Mouse (Mus musculus) left cerebral cortex, postnatal 25 days (tissue): ENCODE measurements around the gene Magea10. TPM values are rescaled to one million over a fixed set of nuclear protein-coding genes. Genes with fewer than 3 reads are reported as not detected.

Source experiments
- DNase-seq, 2 experiments: peaks; one replicate each; pipeline ENCODE4 v3.0.0; 2022; ENCODE audit warnings: low spot score in 2 of 2, mixed read lengths in 1 of 2
- intact Hi-C: fragments of 180-260 bp; cut with DNase I; formaldehyde crosslinking; loops from one replicate; pipeline ENCODE4 v1.15.1; 2025
- total RNA-seq, 2 experiments: library from RNA; stranded (reverse); gene quantifications; 2 replicates each; pipeline ENCODE4 v1.2.3; 2021

The Magea10 gene
- total RNA-seq = not detected

- no peak for DNase-seq
- intact Hi-C loops = no loop called here
These were observed at the start of gene Magea10 for GRCm38 (mm10) chrX:72386758-72387157. TSS of gene Magea10 (minus strand) at chrX:72386858.

- intact Hi-C loops = no loop called here
- no peak for DNase-seq
These were observed 4.7 kb downstream of the Magea10 start for GRCm38 (mm10) chrX:72381972-72382371.

Other genes with a start within 250 kb of the Magea10 start
- gene Magea4, start 164.8 kb downstream of the Magea10 start, total RNA-seq = not detected
- under 1 TPM; 0.37 to 0.41 TPM for gene Gabre, start 112.1 kb downstream of the Magea10 start, total RNA-seq